Mouse (Mus musculus) B cell, adult (primary cell): ENCODE results near the gene Kcnh1. TPM values are rescaled to one million over a fixed set of nuclear protein-coding genes. Genes with fewer than 3 reads are reported as not detected.

Source experiments
- total RNA-seq: library from RNA; stranded (reverse); gene quantifications from 4 replicates; pipeline ENCODE4 v1.2.4, GENCODE M21; 2023; ENCODE audit not compliant: inconsistent age

The Kcnh1 gene
- total RNA-seq = not detected in 4 replicates

GRCm38 (mm10) chr1:192190508-192191321 is at the start of gene Kcnh1:
Gene Kcnh1, plus strand, starts transcription at chr1:192190774.

Other genes with a start within 250 kb of the Kcnh1 start
- not detected in 4 replicates for gene Rd3, start 213.4 kb upstream of the Kcnh1 start, total RNA-seq
- 162 to 183 TPM (median 174 TPM) in 4 replicates for gene Traf5, start 98.2 kb upstream of the Kcnh1 start, total RNA-seq
- 11.3 to 15.2 TPM (median 14.3 TPM) in 4 replicates for gene Rcor3, start 52.7 kb upstream of the Kcnh1 start, total RNA-seq